Mouse (Mus musculus) midbrain, embryonic 14.5 days (tissue): ENCODE results near the gene Ankar. TPM values are rescaled to one million over a fixed set of nuclear protein-coding genes. Genes with fewer than 3 reads are reported as not detected.

Source experiments
- polyA plus RNA-seq: library from polyadenylated mRNA; unstranded; fragments of >200 nt; fragmentation: Nextera tagmentation; extraction: Ambion mirVana; gene quantifications from 2 replicates; pipeline ENCODE4 v1.2.1, GENCODE M21; 2014

The Ankar gene
- polyA plus RNA-seq, 1 experiment from 2014 or later: not detected

Other genes with a start within 250 kb of the Ankar start
- gene March4, start 163.6 kb downstream of the Ankar start, polyA plus RNA-seq: 5.2 and 5.7 TPM in 2 replicates
- 25.1 and 35.9 TPM in 2 replicates for gene Smarcal1, start 117.3 kb downstream of the Ankar start, polyA plus RNA-seq
- gene Rpl37a, start 10.7 kb upstream of the Ankar start, polyA plus RNA-seq: 1,162 and 1,243 TPM in 2 replicates
- gene Igfbp2, start 123.9 kb upstream of the Ankar start, polyA plus RNA-seq: 200 and 310 TPM in 2 replicates
- 22.4 and 30.4 TPM in 2 replicates for gene Igfbp5, start 174.3 kb upstream of the Ankar start, polyA plus RNA-seq